Mouse (Mus musculus) spleen, adult 18-20 months (tissue): Measurements from ENCODE around the gene Hdac10.

Experiments used
- DNase-seq, 2 experiments: peaks; one replicate each; pipeline ENCODE4 v3.0.0; 2022; ENCODE audit warnings: mixed read lengths in 2 of 2

Gene Hdac10

GRCm38 (mm10) chr15:89118007-89118406 is 10.5 kb downstream of the Hdac10 start:
- peak in 1 of 2 experiments; percentile 40 for DNase-seq

- DNase-seq: no peak
Measured at GRCm38 (mm10) chr15:89110147-89110546, 18.4 kb downstream of the Hdac10 start.

DNA sequence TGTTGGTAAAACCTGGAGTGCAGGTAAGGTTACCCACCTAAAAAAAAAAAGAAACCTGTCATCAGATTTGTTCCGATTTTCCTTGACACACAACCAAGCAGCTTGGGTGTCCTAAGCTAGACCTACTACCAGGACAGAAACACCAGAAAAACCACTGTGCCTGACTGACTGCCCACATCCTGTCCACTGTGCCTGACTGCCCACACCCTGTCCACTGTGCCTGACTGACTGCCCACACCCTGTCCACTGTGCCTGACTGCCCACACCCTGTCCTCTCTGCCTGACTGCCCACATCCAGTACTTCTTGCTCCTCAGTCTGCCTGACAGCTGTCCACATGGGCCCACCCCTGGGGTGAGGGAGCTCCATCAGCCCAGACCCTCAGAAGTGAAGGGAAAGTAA is 21.5 kb downstream of the Hdac10 start:
- DNase-seq: no peak

DNA sequence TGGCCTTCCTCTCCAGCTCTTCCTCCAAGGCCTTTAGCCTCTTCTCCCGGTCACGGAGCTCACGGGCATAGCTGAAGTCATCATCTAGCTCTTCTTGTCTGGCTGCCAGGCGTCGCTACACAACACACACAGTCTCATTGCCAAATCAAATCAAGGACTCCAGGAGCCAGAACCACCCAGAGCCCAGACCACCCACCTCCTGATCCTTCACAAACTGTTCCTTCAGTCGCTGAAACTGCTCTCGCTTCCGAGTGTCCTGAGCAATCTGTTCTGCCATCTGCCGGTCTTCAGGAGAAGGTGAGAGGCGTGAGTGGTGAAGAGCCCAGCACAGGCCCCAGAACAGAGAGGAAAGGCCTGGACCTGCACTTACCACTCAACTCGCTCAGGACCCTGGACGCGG is 22.4 kb downstream of the Hdac10 start:
- DNase-seq: no peak

- DNase-seq: no peak
Measured at GRCm38 (mm10) chr15:89104425-89104824, 24.1 kb downstream of the Hdac10 start.

DNA sequence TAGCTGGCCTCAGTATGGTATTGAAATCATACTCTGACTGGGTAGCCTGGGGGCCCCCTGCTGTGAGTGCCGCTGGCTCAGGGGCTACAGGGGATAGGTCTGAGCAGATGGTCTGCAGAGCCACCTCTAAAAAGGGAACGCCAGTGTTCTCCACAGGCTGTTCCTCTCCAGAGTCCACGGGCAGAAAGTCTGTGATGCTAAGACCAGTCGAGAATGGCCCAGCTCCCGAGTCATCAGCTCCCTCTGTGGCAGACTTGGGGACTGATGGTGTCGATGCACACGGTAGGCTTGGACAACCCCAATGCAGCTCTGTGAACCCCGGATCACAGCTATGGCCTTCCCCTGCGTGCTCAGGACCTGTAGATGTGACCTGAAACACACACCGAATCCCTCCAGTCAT is 24.6 kb downstream of the Hdac10 start:
- no peak for DNase-seq

- DNase-seq: no peak
Measured at GRCm38 (mm10) chr15:89102646-89103045, 25.9 kb downstream of the Hdac10 start.

DNA sequence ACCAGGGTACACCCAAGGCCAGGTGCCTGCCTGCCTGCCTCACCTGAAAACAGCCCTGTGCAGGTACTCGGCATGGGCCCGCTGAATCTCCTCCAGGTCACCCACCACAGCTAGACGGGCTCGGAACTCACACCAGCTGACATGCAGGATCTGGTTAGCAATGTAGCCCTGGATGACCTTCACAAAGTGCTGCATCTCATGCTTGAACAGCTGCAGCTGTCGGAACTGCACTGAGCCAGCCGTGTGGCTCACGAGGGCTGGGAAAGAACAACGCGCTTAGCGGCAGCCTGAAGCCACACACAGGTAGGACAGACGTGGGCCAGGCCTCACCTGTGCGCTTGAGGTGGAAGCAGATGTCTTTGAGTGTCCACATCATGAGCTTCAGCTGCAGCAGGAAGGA is 27.7 kb downstream of the Hdac10 start:
- DNase-seq: no peak

- no peak for DNase-seq
Measured at GRCm38 (mm10) chr15:89098616-89099015, 29.9 kb downstream of the Hdac10 start.

- no peak for DNase-seq
Measured at GRCm38 (mm10) chr15:89097450-89097849, 31.1 kb downstream of the Hdac10 start.

DNA sequence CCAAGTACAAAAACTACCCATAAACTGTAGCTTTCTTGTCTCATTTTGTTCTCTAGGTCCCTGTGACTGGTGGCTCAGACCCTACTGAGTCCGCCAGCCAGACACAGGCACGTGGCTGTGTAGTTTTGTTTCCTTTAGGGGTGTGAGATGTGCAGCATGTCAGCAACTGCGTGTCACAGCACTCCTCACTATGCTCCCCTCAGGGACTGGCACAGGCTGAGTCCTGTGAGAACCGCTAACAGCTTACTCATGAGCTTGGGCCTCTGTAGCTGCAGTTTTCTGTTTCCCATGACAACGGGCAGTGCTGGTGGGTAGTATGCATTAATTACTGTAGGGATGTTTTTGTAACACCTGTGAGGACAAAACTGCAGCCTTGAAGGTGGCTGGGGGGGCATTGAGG is 36.3 kb downstream of the Hdac10 start:
- DNase-seq: no peak

DNA sequence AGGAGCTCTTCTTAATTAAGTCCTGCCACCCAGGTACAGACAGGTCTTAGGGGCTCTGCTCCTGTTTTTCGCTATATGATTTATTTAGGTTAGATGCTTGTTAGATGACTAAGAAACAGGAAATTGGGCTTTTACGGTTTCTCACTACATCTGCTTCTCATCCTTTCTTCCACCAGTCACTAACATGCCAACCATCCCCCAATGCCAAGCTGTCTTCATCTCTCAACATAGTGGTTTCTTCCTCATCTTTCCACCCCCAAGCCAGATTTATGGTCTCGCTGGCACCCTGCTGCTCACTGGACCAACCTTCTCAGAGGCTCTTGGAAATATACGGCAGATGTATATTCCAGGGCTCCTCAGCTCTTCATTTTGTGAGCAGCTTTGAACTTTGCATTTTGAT is 37.8 kb downstream of the Hdac10 start:
- no peak for DNase-seq

DNA sequence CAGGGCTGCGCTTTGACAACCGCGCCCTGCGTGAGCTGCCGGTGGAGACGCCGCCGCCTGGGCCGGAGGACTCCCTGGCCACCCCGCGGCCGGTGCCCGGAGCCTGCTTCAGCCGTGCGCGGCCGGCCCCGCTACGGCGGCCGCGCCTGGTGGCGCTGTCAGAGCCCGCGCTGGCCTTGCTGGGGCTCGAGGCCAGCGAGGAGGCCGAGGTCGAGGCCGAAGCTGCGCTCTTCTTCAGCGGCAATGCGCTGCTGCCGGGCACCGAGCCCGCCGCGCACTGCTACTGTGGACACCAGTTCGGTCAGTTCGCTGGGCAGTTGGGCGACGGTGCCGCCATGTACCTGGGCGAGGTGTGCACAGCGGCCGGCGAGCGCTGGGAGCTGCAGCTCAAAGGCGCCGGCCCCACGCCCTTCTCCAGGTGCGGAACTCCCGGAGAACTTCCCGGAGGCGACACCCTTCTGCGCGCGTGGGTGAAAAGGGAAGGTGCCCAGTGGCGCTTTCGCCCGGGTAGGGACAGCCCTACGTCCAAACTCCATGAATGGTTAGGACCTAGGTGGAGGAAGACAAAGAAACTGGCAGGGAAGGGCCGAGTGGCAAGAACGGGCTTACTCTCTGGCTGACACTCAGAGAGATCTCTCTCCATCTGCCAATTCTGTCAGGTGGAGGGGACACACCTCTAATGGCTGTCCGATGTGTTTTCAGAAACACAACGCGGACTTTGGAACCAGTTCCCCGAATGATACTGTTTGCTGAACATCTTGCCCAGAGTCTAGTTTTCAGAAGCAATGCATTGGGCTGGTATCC is 39.0 kb downstream of the Hdac10 start:
- DNase-seq: peak in 1 of 2 experiments; percentile 28

GRCm38 (mm10) chr15:89088607-89089247 is 39.8 kb downstream of the Hdac10 start, which contains the start of gene Selenoo:
Gene Selenoo, plus strand, starts transcription at chr15:89089084.
- DNase-seq: peak; percentile 76 to 80

DNA sequence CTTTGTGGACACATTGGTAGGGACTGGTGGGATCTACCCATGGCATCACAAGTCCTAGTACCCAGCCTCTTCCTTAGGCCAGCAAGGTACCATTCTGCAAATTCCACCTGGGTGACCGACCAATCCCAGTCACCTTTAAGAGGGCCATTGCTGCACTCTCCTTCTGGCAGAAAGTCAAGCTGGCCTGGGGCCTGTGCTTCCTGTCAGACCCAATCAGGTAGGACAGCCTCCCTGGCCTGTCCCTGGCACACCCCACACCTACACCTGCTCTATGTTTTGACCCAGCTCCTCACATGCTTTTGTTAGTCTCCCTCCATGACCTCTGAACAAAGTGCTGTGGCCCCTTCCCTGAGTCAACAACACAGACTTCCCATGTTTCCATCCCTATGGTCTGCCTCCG is 43.7 kb downstream of the Hdac10 start:
- DNase-seq: no peak

- no peak for DNase-seq
Measured at GRCm38 (mm10) chr15:89083906-89084305, 44.6 kb downstream of the Hdac10 start.

- DNase-seq: peak; percentile 61 to 70
Measured at GRCm38 (mm10) chr15:89078208-89078836, 50.2 kb downstream of the Hdac10 start.

GRCm38 (mm10) chr15:89076156-89076731 is 52.3 kb downstream of the Hdac10 start:
- peak in 1 of 2 experiments; percentile 53 for DNase-seq

DNA sequence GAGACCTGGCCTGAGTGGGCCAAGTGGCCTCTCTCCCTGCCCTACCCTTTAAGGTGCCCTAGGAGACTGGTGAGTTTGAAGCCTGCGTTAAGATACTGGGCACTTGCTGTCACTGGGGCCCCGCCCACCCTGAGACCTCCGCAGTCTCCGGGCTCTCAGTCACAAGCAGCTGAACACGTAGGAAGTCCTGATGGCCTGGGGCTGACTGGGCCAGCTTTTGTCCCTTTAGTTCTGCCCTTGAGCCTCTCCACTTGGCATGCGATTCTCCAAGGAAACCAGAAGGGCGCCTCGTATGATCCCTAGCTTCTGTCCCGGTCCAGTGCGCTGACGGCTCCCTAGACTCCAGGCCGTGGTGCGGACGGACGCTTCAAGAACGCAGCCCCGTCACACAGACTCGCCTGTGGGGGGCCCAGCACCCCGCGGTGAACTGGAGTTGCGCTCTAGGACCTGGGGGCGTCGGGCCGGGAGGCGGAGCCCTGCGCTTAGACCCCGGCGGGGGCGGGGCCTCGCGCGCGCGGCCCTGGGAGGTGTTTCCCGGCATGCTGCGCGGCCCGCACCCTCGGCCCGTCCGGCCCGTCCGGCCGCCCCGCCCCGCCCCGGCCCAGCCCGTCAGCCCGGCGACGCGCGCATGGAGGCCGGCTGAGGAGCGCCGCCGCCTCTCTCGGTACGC is 52.9 kb downstream of the Hdac10 start:
- DNase-seq: peak; percentile 78 to 84

DNA sequence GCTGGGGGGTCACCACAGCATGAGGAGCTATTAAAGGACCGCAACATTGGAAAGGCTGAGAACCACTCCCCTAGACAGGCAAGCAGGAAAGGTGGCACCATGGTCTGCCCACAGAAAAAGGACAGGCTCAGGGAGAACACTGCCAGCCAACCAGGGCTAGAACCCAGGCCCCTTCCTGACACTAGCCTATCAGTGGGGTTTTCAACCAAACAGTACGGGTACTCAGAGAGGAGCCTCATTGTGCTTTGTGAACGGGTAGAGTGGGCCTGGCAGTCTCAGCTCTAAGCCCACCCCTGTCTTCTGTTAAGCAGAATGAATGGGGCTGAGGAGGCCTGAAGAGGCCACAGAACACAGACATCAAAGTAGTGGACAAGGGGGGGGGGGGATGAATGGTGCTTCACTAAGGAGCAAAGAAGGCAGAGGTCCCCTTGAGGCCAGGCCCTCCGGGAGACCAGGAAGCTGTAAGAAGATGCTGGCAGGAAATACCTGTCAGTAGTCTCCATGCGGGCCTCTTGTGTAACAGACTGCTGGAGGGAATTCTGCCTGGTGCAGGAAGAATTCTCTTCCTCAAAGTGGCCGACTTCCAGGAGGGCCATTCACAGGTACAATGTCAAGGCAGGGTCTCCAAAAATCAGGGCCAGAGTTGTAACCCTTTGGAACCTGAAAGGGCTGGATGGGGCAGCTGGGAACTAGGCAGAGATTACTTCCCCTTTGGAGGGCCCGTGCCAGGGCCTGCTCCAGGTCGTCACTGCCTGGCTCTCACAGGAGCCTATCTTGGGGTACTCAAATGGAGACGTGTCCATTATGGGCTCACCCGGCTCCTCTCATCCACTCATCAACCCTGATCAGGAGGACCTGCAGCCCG is 53.7 kb downstream of the Hdac10 start, which contains the start of gene Trabd:
Gene Trabd, plus strand, starts transcription at position 512 of the 865 bp plus-strand sequence.
- no peak for DNase-seq

DNA sequence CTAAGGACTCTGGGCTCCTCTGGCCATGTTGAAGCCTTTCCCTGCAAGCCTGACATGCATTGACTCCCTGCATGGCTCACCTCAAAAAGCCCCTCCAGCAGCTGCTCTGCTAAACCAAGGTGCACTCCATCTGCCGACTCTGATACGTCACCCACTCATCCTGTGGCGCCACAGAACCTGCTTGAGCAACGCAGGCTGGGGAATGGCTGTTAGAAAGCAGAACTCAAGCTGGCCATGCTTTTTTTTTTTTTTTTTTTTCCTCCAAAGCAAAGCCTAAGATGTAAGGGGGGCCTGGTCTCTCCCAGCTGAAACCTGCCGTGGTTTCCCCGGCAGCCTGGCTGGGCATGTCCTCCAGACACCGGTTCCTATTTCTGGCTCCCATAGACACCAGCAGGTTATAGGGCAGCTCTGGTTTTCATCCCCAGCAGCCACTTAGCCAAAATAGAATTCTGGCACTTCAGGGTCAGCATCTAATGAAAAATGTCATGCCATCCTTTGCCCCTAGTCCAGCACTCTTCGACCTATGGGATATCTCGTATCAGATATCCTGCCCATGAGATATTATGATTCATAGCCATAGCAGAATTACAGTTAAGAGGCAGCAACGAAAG is 54.4 kb downstream of the Hdac10 start:
- DNase-seq: no peak
